In the genomic region with DNA sequence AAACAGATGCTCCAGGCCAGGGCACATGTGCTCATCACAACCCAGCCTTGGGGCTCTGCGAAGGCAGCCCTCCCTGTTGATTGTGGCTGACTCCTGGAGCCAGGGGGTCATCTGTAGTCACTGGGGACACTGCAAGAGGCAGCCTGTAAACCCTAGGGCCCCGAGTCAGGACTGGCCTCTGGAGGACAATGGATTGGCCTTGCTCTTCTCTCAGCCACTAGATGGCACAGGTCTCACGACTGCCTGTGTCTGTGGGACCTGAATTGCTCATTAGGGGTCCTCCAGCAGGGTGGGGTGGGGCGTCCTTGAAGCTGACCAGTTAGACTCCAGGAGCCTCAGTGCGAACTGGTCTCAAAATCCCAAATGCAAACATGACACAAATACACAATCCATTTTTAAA, we compare ENCODE assay signal across 8 mouse cellular contexts. TPM values are rescaled to one million over a fixed set of nuclear protein-coding genes. Genes with fewer than 3 reads are reported as not detected.
DNase-seq lines count a peak whose midpoint lies in the region; ATAC-seq lines count a peak whose summit lies in the region.

No protein-coding gene starts in this region.

- no peak overlapping the region for H3K9ac ChIP-seq in kidney, embryonic 15.5 days
- no peak overlapping the region for H3K9ac ChIP-seq in embryonic facial prominence, embryonic 12.5 days

- H3K4me2 ChIP-seq in kidney, embryonic 15.5 days = no peak overlapping the region
- no peak overlapping the region for H3K4me2 ChIP-seq in embryonic facial prominence, embryonic 12.5 days (replicated peaks)

- H3K36me3 ChIP-seq in kidney, embryonic 15.5 days = peaks cover 25% of the 10 kb centered on the region
- H3K36me3 ChIP-seq in embryonic facial prominence, embryonic 12.5 days = peaks cover 31% of the 10 kb centered on the region

- intact Hi-C loops in left cerebral cortex, postnatal 36 days (cut with DNase I) = no loop called here

- H3K27ac ChIP-seq in kidney, embryonic 15.5 days = no peak overlapping the region
- H3K27ac ChIP-seq in embryonic facial prominence, embryonic 12.5 days = no peak overlapping the region

- 24% methylated on average over 5 of the region's 5 CpGs for WGBS in kidney, embryonic 15.5 days
- 28% methylated on average over 5 of the region's 5 CpGs for WGBS in embryonic facial prominence, embryonic 12.5 days

- no peak for ATAC-seq in kidney, embryonic 15.5 days (replicated peaks; ENCODE audit: low FRiP score)
- 0 out of 2 replicates have a peak, but pooled peaks have one; percentile 43 for ATAC-seq in embryonic facial prominence, embryonic 12.5 days (ENCODE audit: insufficient number of reproducible peaks, insufficient read depth, low FRiP score, low TSS enrichment)
- 0 out of 2 replicates have a peak, but pooled peaks have one; percentile 15 for ATAC-seq in megakaryocyte-erythroid progenitor cell, adult 5-6 weeks (replicated peaks; ENCODE audit: low FRiP score, low TSS enrichment, poor library complexity, severe bottlenecking)

- peak; percentile 40 for DNase-seq in kidney, postnatal 10 days
- peak; percentile 5 for DNase-seq in Muller cell, postnatal 12 days (ENCODE audit: inconsistent ontology term)
- DNase-seq in urinary bladder, postnatal 14 days (ENCODE audit: low spot score) = no peak
- DNase-seq in urinary bladder, postnatal 4 days (ENCODE audit: low spot score in 2 of 2) = no peak
- no peak for DNase-seq in left cerebral cortex, postnatal 36 days (ENCODE audit: low spot score in 2 of 2)

- no peaks in the 10 kb centered on the region for H3K9me3 ChIP-seq in kidney, embryonic 15.5 days (replicated peaks)
- H3K9me3 ChIP-seq in embryonic facial prominence, embryonic 12.5 days = no peaks in the 10 kb centered on the region

- H3K4me3 ChIP-seq in kidney, embryonic 15.5 days (replicated peaks) = no peak overlapping the region
- H3K4me3 ChIP-seq in embryonic facial prominence, embryonic 12.5 days = no peak overlapping the region

- no peaks in the 10 kb centered on the region for H3K4me1 ChIP-seq in kidney, embryonic 15.5 days
- no peaks in the 10 kb centered on the region for H3K4me1 ChIP-seq in embryonic facial prominence, embryonic 12.5 days

- no peaks in the 10 kb centered on the region for H3K27me3 ChIP-seq in kidney, embryonic 15.5 days
- H3K27me3 ChIP-seq in embryonic facial prominence, embryonic 12.5 days = no peaks in the 10 kb centered on the region

RNA-seq across cellular contexts. Expression of a gene that starts 19.2 kb away (rescaled TPM):
- 4.6 and 6.4 TPM in 2 replicates for polyA plus RNA-seq in kidney, embryonic 15.5 days (2015; fragmentation: Nextera tagmentation; extraction: Ambion mirVana)
- polyA plus RNA-seq in embryonic facial prominence, embryonic 12.5 days (2016; fragmentation: Nextera tagmentation; extraction: Ambion mirVana) = 15.7 and 19.0 TPM in 2 replicates
- total RNA-seq in megakaryocyte-erythroid progenitor cell, adult 5-6 weeks (2014; fragmentation: Nextera tagmentation) = not detected in 2 replicates
- total RNA-seq in megakaryocyte-erythroid progenitor cell, adult 5-6 weeks (2017) = not detected in 2 replicates
- total RNA-seq in left cerebral cortex, postnatal 36 days (2021) = 10 to 100 TPM in 1 of 2 experiments, 1 to 10 TPM in 1; 8.9 to 17.0 TPM

RNA-seq across cellular contexts. Expression of a gene that starts 45.6 kb away (rescaled TPM):
- polyA plus RNA-seq in kidney, embryonic 15.5 days (2015; fragmentation: Nextera tagmentation; extraction: Ambion mirVana) = 50.0 and 51.6 TPM in 2 replicates
- 67.2 and 73.4 TPM in 2 replicates for polyA plus RNA-seq in embryonic facial prominence, embryonic 12.5 days (2016; fragmentation: Nextera tagmentation; extraction: Ambion mirVana)
- 33.6 and 35.8 TPM in 2 replicates for total RNA-seq in megakaryocyte-erythroid progenitor cell, adult 5-6 weeks (2014; fragmentation: Nextera tagmentation)
- 35.2 and 40.8 TPM in 2 replicates for total RNA-seq in megakaryocyte-erythroid progenitor cell, adult 5-6 weeks (2017)
- total RNA-seq in left cerebral cortex, postnatal 36 days (2021) = 100 to 1,000 TPM; 101 to 108 TPM

Comparison
In these comparisons a context has a peak if more than half of its experiments do, and no peak if none do; other contexts are left out.
1. DNase-seq: peak in kidney, postnatal 10 days (single experiment) and Muller cell, postnatal 12 days (single experiment); none in urinary bladder, postnatal 14 days (single experiment), urinary bladder, postnatal 4 days (0 of 2) and left cerebral cortex, postnatal 36 days (0 of 2).
2. RNA of a gene that starts 19.2 kb away (total RNA-seq): 8.9 to 17.0 TPM in left cerebral cortex, postnatal 36 days; not detected in megakaryocyte-erythroid progenitor cell, adult 5-6 weeks; every median in the first group is over 4 times any median in the second.